Mouse (Mus musculus) testis, adult 2 months (tissue): Measurements from ENCODE around the gene Tmem156.

Experiments
- CTCF ChIP-seq: fragments of 200-500 bp; IDR thresholded peaks from 2 replicates; pipeline ENCODE4 v1.5.1; 2012; ENCODE audit warnings: low read depth, mild to moderate bottlenecking, inconsistent platforms, low read length, moderate library complexity; ENCODE audit not compliant: control insufficient read depth, insufficient read depth, insufficient replicate concordance
- POLR2A ChIP-seq: fragments of 200-500 bp; IDR thresholded peaks from 2 replicates; pipeline ENCODE4 v1.6.1; 2012; ENCODE audit warnings: low read depth, mild to moderate bottlenecking, inconsistent platforms, low read length, moderate library complexity; ENCODE audit not compliant: control insufficient read depth

- TF ChIP-seq CTCF, result no peak
- TF ChIP-seq POLR2A, result no peak
These were observed 45.1 kb upstream of the Tmem156 start for GRCm38 (mm10) chr5:65137073-65137472.
